Mouse (Mus musculus) kidney, postnatal 0 days (tissue): ENCODE results near the gene Lgr4. TPM values are rescaled to one million over a fixed set of nuclear protein-coding genes. Genes with fewer than 3 reads are reported as not detected.

ENCODE experiments used
- ATAC-seq: fragments of 200-750 bp; cut with Nextera tagmentation; replicated peaks from 2 replicates; pipeline ENCODE4 v1.8.0; 2017; ENCODE audit warnings: low read depth, moderate number of reproducible peaks, moderate TSS enrichment, moderate library complexity; ENCODE audit not compliant: low FRiP score
- DNase-seq: peaks from one replicate; pipeline ENCODE4 v3.0.0-alpha.2; 2016; ENCODE audit warnings: low spot score
- H3K27ac ChIP-seq: fragments of 300-500 bp; sonication (generic); 2 replicates; pipeline ENCODE4 v1.5.1; 2014; ENCODE audit warnings: mild to moderate bottlenecking
- H3K27me3 ChIP-seq: fragments of 300-500 bp; sonication (generic); 2 replicates; pipeline ENCODE4 v1.6.1; 2014; ENCODE audit warnings: low read length, mixed read lengths; ENCODE audit not compliant: insufficient read depth
- H3K36me3 ChIP-seq: fragments of 300-500 bp; sonication (generic); 2 replicates; pipeline ENCODE4 v1.6.1; 2014; ENCODE audit warnings: low read length, mixed read lengths; ENCODE audit not compliant: insufficient read depth
- H3K4me1 ChIP-seq: fragments of 300-500 bp; sonication (generic); replicated peaks from 2 replicates; pipeline ENCODE4 v1.6.1; 2014; ENCODE audit warnings: antibody characterized with exemption, low read length, mixed read lengths; ENCODE audit not compliant: insufficient read depth
- H3K4me2 ChIP-seq: fragments of 300-500 bp; sonication (generic); 2 replicates; pipeline ENCODE4 v1.6.1; 2014; ENCODE audit warnings: mild to moderate bottlenecking, low read length, moderate library complexity, mixed read lengths
- H3K4me3 ChIP-seq: fragments of 300-500 bp; sonication (generic); replicated peaks from 2 replicates; pipeline ENCODE4 v1.5.1; 2014; ENCODE audit warnings: low read depth, low read length
- H3K9ac ChIP-seq: fragments of 300-500 bp; sonication (generic); 2 replicates; pipeline ENCODE4 v1.6.1; 2014; ENCODE audit warnings: low read depth, low read length
- H3K9me3 ChIP-seq: fragments of 300-500 bp; sonication (generic); replicated peaks from 2 replicates; pipeline ENCODE4 v1.6.1; 2016; ENCODE audit warnings: low read length, inconsistent platforms, mixed read lengths
- CTCF ChIP-seq: IDR thresholded peaks from 2 replicates; pipeline ENCODE4 v1.5.1; 2016; ENCODE audit warnings: antibody characterized with exemption, low read depth, mild to moderate bottlenecking, moderate library complexity
- WGBS: fragments of 180-500 bp; shearing (Covaris S2); extraction: QIAGEN DNeasy Blood & Tissue Kit; methylation state at CpG from one replicate; pipeline ENCODE4 v1.1.7; 2014; 5-methylcytosine and 5-hydroxymethylcytosine counted together
- polyA plus RNA-seq: library from polyadenylated mRNA; unstranded; fragments of >200 nt; fragmentation: Nextera tagmentation; extraction: Ambion mirVana; gene quantifications from 2 replicates; pipeline ENCODE4 v1.2.1, GENCODE M21; 2015

Gene Lgr4
- polyA plus RNA-seq, 1 experiment from 2014 or later = 47.8 TPM

DNA sequence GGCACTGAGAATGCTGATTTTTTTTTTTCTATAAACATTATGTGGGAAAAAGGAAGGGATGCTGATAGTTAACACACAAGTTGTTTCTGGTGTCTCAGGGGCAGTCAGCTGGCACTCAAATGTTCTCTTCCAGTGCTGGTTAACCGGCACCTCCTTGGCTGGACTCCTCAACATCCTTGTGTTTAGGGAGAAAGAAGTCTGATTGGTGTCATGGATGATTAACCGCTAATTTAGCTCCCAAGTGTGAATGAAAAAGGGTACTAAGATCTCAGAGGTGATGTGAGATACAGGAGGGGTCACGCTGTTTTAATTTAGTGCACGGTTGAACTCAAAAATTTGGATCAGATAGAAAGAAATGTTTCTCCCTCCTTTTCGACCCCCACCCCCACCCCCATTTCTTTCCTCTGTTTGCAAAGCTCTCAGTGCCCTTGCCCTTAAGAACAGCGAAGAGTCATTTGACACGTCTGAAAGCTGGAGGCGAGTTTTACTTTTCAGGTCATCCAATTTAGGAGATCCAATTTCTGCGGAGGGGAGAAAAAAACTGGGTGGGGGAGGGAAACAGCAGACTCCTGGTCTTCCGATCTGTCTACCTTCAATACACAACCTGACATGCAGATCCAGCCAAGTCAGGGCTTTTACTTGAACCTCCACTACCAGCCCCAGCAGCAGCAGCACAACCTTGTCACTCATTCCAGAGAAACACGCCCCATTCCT lies 508 bp upstream of the Lgr4 start:
- ATAC-seq (peak; percentile 12), DNase-seq (peak; percentile 57)
- no peaks in the 10 kb centered on the region for H3K27me3 ChIP-seq
- 0 out of 2 replicates have a peak overlapping the region, but pooled peaks have one; percentile 32 for H3K27ac ChIP-seq
- H3K9me3 ChIP-seq = no peaks in the 10 kb centered on the region
- TF ChIP-seq CTCF = no peak
- H3K4me3 ChIP-seq = peak overlapping the region; percentile 98
- peak overlapping the region; percentile 73 for H3K4me2 ChIP-seq
- no peaks in the 10 kb centered on the region for H3K36me3 ChIP-seq
- peaks cover 11% of the 10 kb centered on the region; the same call in 1 of the 2 replicates for H3K4me1 ChIP-seq
- WGBS = 9% methylated on average over 11 of the region's 11 CpGs
- no peak overlapping the region for H3K9ac ChIP-seq

DNA sequence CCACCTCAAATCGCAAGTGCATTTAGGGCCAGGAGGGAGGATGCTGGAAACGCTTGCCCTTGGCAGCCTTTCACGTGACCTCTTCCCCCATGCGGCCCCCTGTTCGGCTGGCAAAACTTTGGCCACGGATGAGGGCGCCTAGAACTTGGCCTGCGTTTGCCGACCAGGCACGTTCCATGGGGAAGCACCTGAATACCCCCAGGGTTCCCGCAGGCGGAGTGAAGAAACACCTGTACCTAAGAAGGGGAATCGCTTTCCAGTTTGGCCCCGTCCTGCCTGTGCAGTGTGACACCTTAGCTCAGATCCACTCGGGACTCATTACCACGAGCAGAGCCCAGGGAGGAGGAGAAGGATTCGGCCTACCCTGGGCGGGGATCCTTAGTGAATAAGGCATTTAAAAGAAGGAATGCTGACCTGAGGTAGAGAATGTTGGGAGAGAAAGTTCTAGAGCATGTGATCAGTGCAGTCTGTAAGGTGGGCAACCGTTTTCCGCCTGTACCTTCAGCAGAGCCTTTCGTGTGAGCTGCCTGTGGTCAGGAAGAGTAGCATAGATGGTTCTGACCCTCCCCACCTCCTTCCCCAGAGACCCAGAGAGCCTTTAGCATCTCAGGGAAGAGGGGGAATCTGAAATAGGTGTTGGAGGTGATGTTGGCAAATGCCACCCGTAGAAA lies 1.3 kb downstream of the Lgr4 start:
- peak; percentile 14 for ATAC-seq
- no peak for TF ChIP-seq CTCF
- DNase-seq = no peak
- Histone ChIP-seq H3K27ac (peak overlapping the region; percentile 98), H3K9ac (peak overlapping the region; percentile 98), H3K4me1 (peaks cover 11% of the 10 kb centered on the region; the same call in 1 of the 2 replicates), H3K36me3 (no peaks in the 10 kb centered on the region), H3K27me3 (no peaks in the 10 kb centered on the region), H3K4me3 (peak overlapping the region; percentile 98), H3K4me2 (peak overlapping the region; percentile 73), H3K9me3 (no peaks in the 10 kb centered on the region)
- 4% methylated on average over 22 of the region's 22 CpGs for WGBS

DNA sequence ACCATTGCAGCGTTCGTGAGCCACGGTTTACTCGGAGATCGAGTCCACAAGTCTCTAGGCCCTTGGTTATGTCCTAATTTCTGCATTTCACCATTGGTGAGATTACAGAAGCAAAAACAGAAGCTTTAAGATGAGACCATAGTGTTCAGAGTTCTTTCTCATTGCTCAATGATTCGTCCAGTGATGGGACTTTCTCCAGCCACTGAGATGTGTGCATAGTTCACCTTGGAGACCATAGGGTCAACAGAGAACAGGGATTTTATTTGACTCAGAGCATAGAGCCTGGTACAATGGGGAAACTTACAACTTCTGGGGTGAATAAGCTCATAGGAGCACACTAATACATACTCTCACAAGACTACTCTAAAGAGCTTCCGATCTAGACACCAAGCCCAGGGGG lies 3.0 kb downstream of the Lgr4 start:
- Histone ChIP-seq H3K4me1 (peaks cover 11% of the 10 kb centered on the region; the same call in 1 of the 2 replicates), H3K27ac (no peak overlapping the region), H3K9me3 (no peaks in the 10 kb centered on the region), H3K4me3 (peak overlapping the region; percentile 98), H3K9ac (peak overlapping the region; percentile 9; the same call in 1 of the 2 replicates), H3K4me2 (peak overlapping the region; percentile 73), H3K36me3 (no peaks in the 10 kb centered on the region), H3K27me3 (no peaks in the 10 kb centered on the region)
- ATAC-seq = no peak
- TF ChIP-seq CTCF = no peak
- WGBS = 64% methylated on average over 7 of the region's 7 CpGs
- no peak for DNase-seq

DNA sequence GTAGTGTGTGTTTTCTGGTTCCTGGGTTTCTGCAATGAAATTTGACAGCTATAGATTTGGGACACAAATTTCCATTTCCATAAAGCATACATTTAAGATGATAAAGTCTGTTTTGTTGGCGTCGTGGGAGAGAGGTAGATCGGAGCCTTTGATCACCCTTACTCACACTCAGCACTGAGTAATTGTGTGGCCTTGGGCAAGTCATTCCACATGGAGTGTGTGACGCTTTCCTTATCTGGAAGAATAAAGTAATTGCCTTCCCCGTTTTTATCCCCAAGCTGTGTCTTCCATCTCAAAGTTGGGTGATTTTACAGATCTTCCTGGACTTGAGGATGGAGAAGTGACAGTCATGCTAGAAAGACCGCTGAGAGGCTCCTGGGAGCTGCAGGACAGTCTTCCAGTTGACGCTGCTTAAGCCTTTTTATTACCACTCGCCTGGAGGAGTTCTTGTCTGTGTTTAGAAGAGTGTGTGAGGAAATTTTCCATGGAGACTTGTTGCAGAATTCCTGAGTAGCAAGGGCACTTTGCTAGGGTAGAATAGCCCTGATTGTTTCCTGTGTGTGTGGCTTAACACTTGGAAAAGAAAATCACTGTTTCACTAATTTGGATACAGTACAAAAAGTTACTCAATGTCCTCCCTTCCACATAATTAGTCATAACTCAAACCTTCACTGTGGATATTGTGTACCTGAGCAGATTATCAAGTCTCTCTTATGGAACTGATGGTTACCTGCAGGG lies 4.0 kb downstream of the Lgr4 start:
- no peak for ATAC-seq
- no peak for TF ChIP-seq CTCF
- WGBS = 39% methylated on average over 8 of the region's 8 CpGs

DNA sequence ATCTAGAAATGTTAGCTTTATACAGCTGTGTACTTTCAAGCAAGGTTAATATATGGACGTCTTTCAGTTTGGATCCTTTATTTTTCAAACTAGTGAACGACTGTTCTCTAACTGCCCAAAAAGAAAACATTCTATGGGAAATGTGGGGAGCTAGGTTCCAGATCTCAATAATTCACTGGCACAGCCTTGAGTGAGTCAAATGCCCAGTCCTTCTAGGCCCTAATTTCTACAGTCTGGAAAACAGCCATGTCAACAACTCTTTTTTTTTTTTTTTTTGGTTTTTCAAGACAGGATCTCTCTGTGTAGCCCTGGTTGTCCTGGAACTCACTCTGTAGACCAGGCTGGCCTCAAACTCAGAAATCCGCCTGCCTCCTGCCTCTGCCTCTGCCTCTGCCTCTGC lies 4.9 kb downstream of the Lgr4 start:
- no peak for ATAC-seq

More for the DNA sequence above, 4.0 kb downstream of the Lgr4 start:
- no peak for DNase-seq
- 0 out of 2 replicates have a peak overlapping the region, but pooled peaks have one; percentile 7 for H3K4me3 ChIP-seq
- peaks cover 16% of the 10 kb centered on the region for H3K4me1 ChIP-seq
- H3K36me3 ChIP-seq = 0 out of 2 replicates have a peak, but pooled peaks cover 6% of the 10 kb centered on the region
- H3K27ac ChIP-seq = 0 out of 2 replicates have a peak overlapping the region, but pooled peaks have one; percentile 31
- H3K9me3 ChIP-seq = no peaks in the 10 kb centered on the region
- H3K9ac ChIP-seq = no peak overlapping the region
- no peaks in the 10 kb centered on the region for H3K27me3 ChIP-seq
- H3K4me2 ChIP-seq = peak overlapping the region; percentile 73

DNA sequence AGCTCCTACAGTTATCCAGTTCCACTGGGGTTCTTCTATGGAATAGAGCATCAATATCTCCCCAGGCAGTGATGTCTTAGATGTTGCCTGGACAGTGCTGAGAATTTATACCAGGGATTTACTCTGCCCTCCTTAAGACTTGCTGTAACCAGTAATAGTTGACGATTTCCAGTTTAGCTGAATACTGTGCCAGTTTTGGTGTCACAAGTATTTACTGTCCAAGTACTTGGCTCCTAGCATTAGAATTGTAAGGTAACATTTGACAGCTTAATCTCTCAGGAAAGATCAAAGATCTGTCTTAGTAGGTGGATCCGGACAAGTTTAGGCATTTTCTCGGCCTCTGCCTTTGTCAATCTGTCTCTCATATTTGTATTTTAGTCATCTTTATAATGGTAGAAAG lies 5.6 kb downstream of the Lgr4 start:
- no peak for TF ChIP-seq CTCF
- H3K9ac ChIP-seq = no peak overlapping the region
- ATAC-seq (no peak), DNase-seq (no peak)
- H3K27me3 ChIP-seq = no peaks in the 10 kb centered on the region
- no peak overlapping the region for H3K4me3 ChIP-seq
- H3K4me2 ChIP-seq = 0 out of 2 replicates have a peak overlapping the region, but pooled peaks have one; percentile 1
- 86% methylated on average over 3 of the region's 3 CpGs for WGBS
- H3K36me3 ChIP-seq = 0 out of 2 replicates have a peak, but pooled peaks cover 6% of the 10 kb centered on the region
- H3K27ac ChIP-seq = no peak overlapping the region
- no peaks in the 10 kb centered on the region for H3K9me3 ChIP-seq
- H3K4me1 ChIP-seq = peaks cover 16% of the 10 kb centered on the region

More for the DNA sequence above, 4.9 kb downstream of the Lgr4 start:
- Histone ChIP-seq H3K27me3 (no peaks in the 10 kb centered on the region), H3K4me3 (no peak overlapping the region), H3K9ac (no peak overlapping the region), H3K4me2 (0 out of 2 replicates have a peak overlapping the region, but pooled peaks have one; percentile 73), H3K27ac (no peak overlapping the region), H3K4me1 (peaks cover 16% of the 10 kb centered on the region), H3K36me3 (0 out of 2 replicates have a peak, but pooled peaks cover 6% of the 10 kb centered on the region), H3K9me3 (no peaks in the 10 kb centered on the region)
- no peak for TF ChIP-seq CTCF
- 58% methylated on average over 3 of the region's 3 CpGs for WGBS
- DNase-seq = no peak
